Mouse (Mus musculus): ENCODE measurements at regions not wholly inside any gene's neighbourhood (a gene's known extent, or its start where the extent isn't known, plus 50 kb on each side); places are given as distances from the start of the nearest gene placed in this dataset.

DNA sequence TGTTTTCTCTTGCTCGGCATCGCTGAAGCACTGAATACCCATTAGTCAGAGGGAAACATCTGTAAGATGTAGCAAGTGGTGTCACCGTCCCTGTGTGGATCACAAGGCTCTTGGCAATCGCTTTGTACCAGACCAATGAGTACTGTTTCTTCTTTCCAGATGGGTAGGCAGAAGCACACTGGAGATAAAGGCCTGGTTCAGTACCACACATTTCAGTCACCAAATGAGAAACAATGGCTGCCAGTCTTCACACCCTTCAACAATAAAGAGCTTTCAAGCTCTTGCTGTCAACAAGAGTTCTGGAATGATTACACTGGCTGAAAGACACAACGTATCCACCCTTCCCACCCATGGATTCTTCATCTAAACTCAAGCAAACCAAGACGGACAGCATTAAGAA, 64.5 kb downstream of the Arrdc3 start:
- TF ChIP-seq POLR2A (IDR thresholded peaks at IDR 0.05; ENCODE audit: borderline replicate concordance, extremely low read depth, low read depth, low read length) (no peak), CTCF (IDR thresholded peaks at IDR 0.05; ENCODE audit: insufficient read depth, low read length) (no peak)
